Mouse (Mus musculus): ENCODE data around the gene Zdhhc1. TPM values are rescaled to one million over a fixed set of nuclear protein-coding genes. Genes with fewer than 3 reads are reported as not detected.

Zdhhc1 gene
- 19.0 and 19.7 TPM in 2 replicates for polyA plus RNA-seq (2014; fragmentation: Nextera tagmentation; extraction: Ambion mirVana)

DNA sequence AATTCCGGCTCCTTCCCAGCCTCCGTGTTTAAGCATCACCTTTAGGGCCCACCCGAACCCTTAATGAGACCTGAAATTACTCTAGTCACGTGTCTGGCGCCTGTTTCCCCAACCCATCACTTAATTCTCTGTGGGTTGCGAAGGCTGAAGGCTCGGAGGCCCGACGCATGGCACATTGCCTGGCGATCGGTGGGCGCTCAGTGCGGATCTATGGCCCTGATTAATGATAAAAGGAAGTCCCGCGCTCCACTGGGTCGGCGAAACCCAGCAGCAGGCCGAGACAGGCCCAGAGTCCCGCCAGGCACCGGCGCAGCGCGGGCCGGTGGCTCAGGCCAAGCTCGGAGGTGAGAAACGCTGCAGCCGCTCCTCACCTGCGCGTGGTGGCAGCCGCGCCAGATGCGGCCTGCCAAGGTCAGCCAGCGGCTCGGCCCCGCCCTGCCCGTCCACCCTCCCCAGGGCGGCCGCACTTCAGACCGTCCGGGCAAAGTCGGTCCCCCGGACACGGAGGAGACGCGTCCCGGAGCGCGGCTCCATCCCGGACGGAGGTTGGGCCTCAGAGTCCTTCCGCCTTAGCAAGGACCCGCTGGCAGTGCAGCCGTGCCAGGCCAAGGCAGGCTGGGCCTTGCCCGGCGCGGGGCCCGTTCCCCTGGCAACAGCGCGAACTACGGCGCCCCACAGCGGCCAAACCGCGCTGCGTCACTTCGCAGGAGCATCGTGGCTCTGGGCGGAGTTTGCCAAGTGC, at the start of gene Zdhhc1:
TSS of gene Zdhhc1 (minus strand) at position 464 of the 742 bp plus-strand sequence.
- DNase-seq (ENCODE audit: low spot score) (peak; percentile 94), ATAC-seq (ENCODE audit: low FRiP score) (peak; percentile 93)
- Histone ChIP-seq H3K9ac (ENCODE audit: low read depth, low read length) (peak within 1 kb of the TSS; percentile 85), H3K4me2 (replicated peaks; ENCODE audit: low read depth, low read length) (peak within 1 kb of the TSS; percentile 94), H3K27ac (ENCODE audit: low read depth, low read length) (peak within 1 kb of the TSS; percentile 43; the same call in 1 of the 2 replicates), H3K4me1 (replicated peaks; ENCODE audit: control insufficient read depth, insufficient read depth, low read length) (peaks cover 4% of the 10 kb centered on the region; the same call in 1 of the 2 replicates), H3K9me3 (ENCODE audit: control insufficient read depth, low read length) (no peaks in the 10 kb centered on the region), H3K36me3 (ENCODE audit: control insufficient read depth, insufficient read depth, low read length) (no peaks in the 10 kb centered on the region), H3K4me3 (ENCODE audit: low read depth, low read length) (peak within 1 kb of the TSS; percentile 88), H3K27me3 (ENCODE audit: control insufficient read depth, insufficient read depth, low read length) (no peaks in the 10 kb centered on the region)
- WGBS, result under 1% methylated on average over 58 of the region's 68 CpGs

- H3K36me3 ChIP-seq (ENCODE audit: control insufficient read depth, insufficient read depth, low read length), result no peaks in the 10 kb centered on the region
- no peak overlapping the region for H3K9ac ChIP-seq (ENCODE audit: low read depth, low read length)
- no peak overlapping the region for H3K27ac ChIP-seq (ENCODE audit: low read depth, low read length)
- ATAC-seq (ENCODE audit: low FRiP score) (no peak), DNase-seq (ENCODE audit: low spot score) (no peak)
- no peaks in the 10 kb centered on the region for H3K27me3 ChIP-seq (ENCODE audit: control insufficient read depth, insufficient read depth, low read length)
- WGBS, result 86% methylated on average over 3 of the region's 3 CpGs
- no peak overlapping the region for H3K4me3 ChIP-seq (ENCODE audit: low read depth, low read length)
- no peaks in the 10 kb centered on the region for H3K4me1 ChIP-seq (replicated peaks; ENCODE audit: control insufficient read depth, insufficient read depth, low read length)
- H3K4me2 ChIP-seq (replicated peaks; ENCODE audit: low read depth, low read length), result no peak overlapping the region
- H3K9me3 ChIP-seq (ENCODE audit: control insufficient read depth, low read length), result no peaks in the 10 kb centered on the region
Measured at GRCm38 (mm10) chr8:105545249-105545648, 48.5 kb upstream of the Zdhhc1 start.

GRCm38 (mm10) chr8:105544544-105545205, 48.0 kb upstream of the Zdhhc1 start:
- H3K4me3 ChIP-seq (ENCODE audit: low read depth, low read length), result no peak overlapping the region
- H3K9me3 ChIP-seq (ENCODE audit: control insufficient read depth, low read length), result no peaks in the 10 kb centered on the region
- no peaks in the 10 kb centered on the region for H3K4me1 ChIP-seq (replicated peaks; ENCODE audit: control insufficient read depth, insufficient read depth, low read length)
- WGBS, result 57% methylated on average over 7 of the region's 7 CpGs
- H3K9ac ChIP-seq (ENCODE audit: low read depth, low read length), result no peak overlapping the region
- no peaks in the 10 kb centered on the region for H3K27me3 ChIP-seq (ENCODE audit: control insufficient read depth, insufficient read depth, low read length)
- no peak for DNase-seq (ENCODE audit: low spot score)
- ATAC-seq (ENCODE audit: low FRiP score), result no peak
- no peak overlapping the region for H3K4me2 ChIP-seq (replicated peaks; ENCODE audit: low read depth, low read length)
- no peaks in the 10 kb centered on the region for H3K36me3 ChIP-seq (ENCODE audit: control insufficient read depth, insufficient read depth, low read length)
- H3K27ac ChIP-seq (ENCODE audit: low read depth, low read length), result no peak overlapping the region

DNA sequence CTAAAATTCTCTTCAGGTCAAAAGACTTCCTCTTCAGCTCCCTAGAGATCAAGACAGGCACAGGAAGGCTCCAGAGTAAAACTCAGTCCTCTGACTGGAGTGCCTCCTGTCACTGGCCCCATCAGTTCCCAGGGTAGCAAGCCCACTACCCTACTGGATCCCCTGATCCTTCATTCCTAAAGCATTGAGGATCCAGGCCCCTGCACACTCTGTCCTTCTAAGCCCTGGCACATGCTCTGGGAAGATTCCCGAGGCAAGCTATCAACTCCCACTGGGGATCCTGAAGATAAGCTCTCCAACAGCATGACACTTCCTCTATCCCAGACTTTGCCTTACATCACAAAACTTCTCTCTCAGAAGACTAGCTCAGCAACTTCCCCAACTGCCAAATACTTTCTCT, 47.0 kb upstream of the Zdhhc1 start:
- Histone ChIP-seq H3K9ac (ENCODE audit: low read depth, low read length) (no peak overlapping the region), H3K9me3 (ENCODE audit: control insufficient read depth, low read length) (no peaks in the 10 kb centered on the region), H3K27ac (ENCODE audit: low read depth, low read length) (no peak overlapping the region), H3K4me2 (replicated peaks; ENCODE audit: low read depth, low read length) (no peak overlapping the region), H3K36me3 (ENCODE audit: control insufficient read depth, insufficient read depth, low read length) (no peaks in the 10 kb centered on the region), H3K4me1 (replicated peaks; ENCODE audit: control insufficient read depth, insufficient read depth, low read length) (no peaks in the 10 kb centered on the region), H3K4me3 (ENCODE audit: low read depth, low read length) (no peak overlapping the region), H3K27me3 (ENCODE audit: control insufficient read depth, insufficient read depth, low read length) (no peaks in the 10 kb centered on the region)
- ATAC-seq (ENCODE audit: low FRiP score), result no peak
- 65% methylated on average over 1 of the region's 1 CpGs for WGBS
- no peak for DNase-seq (ENCODE audit: low spot score)

DNA sequence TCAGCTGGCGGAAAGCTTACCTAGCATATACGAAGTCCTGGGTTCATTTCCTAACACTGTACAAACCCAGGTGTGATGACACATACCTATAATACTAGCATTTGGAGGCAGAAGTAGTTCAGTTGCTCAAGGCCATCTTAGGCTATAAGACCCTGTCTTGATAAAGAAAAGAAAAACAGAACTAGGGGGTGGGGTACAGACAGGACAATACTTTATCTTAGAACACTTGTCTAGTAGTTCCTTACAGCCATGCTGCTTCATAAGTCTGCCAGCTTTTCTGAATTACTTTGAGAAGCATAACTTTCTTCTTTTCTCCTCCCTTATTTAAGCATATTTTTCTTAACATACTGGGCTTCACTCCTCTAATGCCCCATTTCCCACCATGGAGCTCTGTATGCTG, 46.1 kb upstream of the Zdhhc1 start:
- Histone ChIP-seq H3K9ac (ENCODE audit: low read depth, low read length) (no peak overlapping the region), H3K27ac (ENCODE audit: low read depth, low read length) (no peak overlapping the region), H3K4me1 (replicated peaks; ENCODE audit: control insufficient read depth, insufficient read depth, low read length) (no peaks in the 10 kb centered on the region), H3K4me2 (replicated peaks; ENCODE audit: low read depth, low read length) (no peak overlapping the region), H3K4me3 (ENCODE audit: low read depth, low read length) (no peak overlapping the region), H3K9me3 (ENCODE audit: control insufficient read depth, low read length) (no peaks in the 10 kb centered on the region), H3K27me3 (ENCODE audit: control insufficient read depth, insufficient read depth, low read length) (no peaks in the 10 kb centered on the region), H3K36me3 (ENCODE audit: control insufficient read depth, insufficient read depth, low read length) (no peaks in the 10 kb centered on the region)
- WGBS, result 95% methylated on average over 2 of the region's 2 CpGs
- ATAC-seq (ENCODE audit: low FRiP score) (no peak), DNase-seq (ENCODE audit: low spot score) (no peak)

GRCm38 (mm10) chr8:105542032-105542656, 45.4 kb upstream of the Zdhhc1 start:
- DNase-seq (ENCODE audit: low spot score), result no peak
- 79% methylated on average over 3 of the region's 3 CpGs for WGBS

GRCm38 (mm10) chr8:105538940-105539339, 42.2 kb upstream of the Zdhhc1 start:
- 83% methylated on average over 4 of the region's 4 CpGs for WGBS
- DNase-seq (ENCODE audit: low spot score) (no peak), ATAC-seq (ENCODE audit: low FRiP score) (no peak)
- Histone ChIP-seq H3K27me3 (ENCODE audit: control insufficient read depth, insufficient read depth, low read length) (no peaks in the 10 kb centered on the region), H3K4me1 (replicated peaks; ENCODE audit: control insufficient read depth, insufficient read depth, low read length) (no peaks in the 10 kb centered on the region), H3K4me2 (replicated peaks; ENCODE audit: low read depth, low read length) (no peak overlapping the region), H3K27ac (ENCODE audit: low read depth, low read length) (no peak overlapping the region), H3K9ac (ENCODE audit: low read depth, low read length) (no peak overlapping the region), H3K9me3 (ENCODE audit: control insufficient read depth, low read length) (no peaks in the 10 kb centered on the region), H3K36me3 (ENCODE audit: control insufficient read depth, insufficient read depth, low read length) (no peaks in the 10 kb centered on the region), H3K4me3 (ENCODE audit: low read depth, low read length) (no peak overlapping the region; the same call in 1 of the 2 replicates)

More at GRCm38 (mm10) chr8:105542032-105542656, 45.4 kb upstream of the Zdhhc1 start:
- Histone ChIP-seq H3K27me3 (ENCODE audit: control insufficient read depth, insufficient read depth, low read length) (no peaks in the 10 kb centered on the region), H3K4me3 (ENCODE audit: low read depth, low read length) (no peak overlapping the region), H3K9me3 (ENCODE audit: control insufficient read depth, low read length) (no peaks in the 10 kb centered on the region), H3K27ac (ENCODE audit: low read depth, low read length) (no peak overlapping the region), H3K4me2 (replicated peaks; ENCODE audit: low read depth, low read length) (no peak overlapping the region), H3K9ac (ENCODE audit: low read depth, low read length) (no peak overlapping the region), H3K4me1 (replicated peaks; ENCODE audit: control insufficient read depth, insufficient read depth, low read length) (no peaks in the 10 kb centered on the region), H3K36me3 (ENCODE audit: control insufficient read depth, insufficient read depth, low read length) (no peaks in the 10 kb centered on the region)
- no peak for ATAC-seq (ENCODE audit: low FRiP score)

DNA sequence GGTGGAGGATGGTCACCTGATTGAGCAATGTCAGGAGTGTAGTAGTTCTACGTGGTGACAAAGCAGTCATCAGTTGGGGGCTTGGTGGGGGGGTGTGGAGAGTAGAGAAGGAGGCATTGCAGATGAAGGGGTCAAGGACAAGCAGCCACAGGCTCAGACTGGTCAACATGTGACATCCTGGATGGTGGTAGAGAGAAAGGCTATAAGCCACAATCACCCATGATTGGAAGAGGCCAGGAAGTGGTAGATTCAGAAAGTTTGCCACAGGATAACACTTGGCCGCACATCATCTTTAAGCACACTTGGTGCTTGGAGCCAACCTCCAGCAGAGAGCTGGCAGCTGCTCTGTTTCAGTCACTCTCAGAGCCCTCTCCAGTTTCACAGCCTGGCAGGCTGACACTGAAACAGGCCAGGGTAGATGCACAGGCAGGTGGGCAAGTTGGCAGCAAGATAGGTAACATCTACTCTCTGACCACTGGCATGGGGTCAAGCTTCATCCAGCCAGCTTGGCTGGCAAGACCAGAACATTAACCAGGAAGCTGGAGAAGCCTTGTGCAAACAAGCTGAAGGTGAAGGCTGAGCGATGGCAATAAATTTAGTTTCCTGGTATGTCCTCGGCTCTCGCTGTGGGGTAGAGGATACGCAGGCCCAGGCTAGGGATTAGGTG, 40.4 kb upstream of the Zdhhc1 start:
- ATAC-seq (ENCODE audit: low FRiP score) (no peak), DNase-seq (ENCODE audit: low spot score) (no peak)
- no peaks in the 10 kb centered on the region for H3K36me3 ChIP-seq (ENCODE audit: control insufficient read depth, insufficient read depth, low read length)
- no peak overlapping the region for H3K9ac ChIP-seq (ENCODE audit: low read depth, low read length)
- H3K9me3 ChIP-seq (ENCODE audit: control insufficient read depth, low read length), result no peaks in the 10 kb centered on the region
- no peaks in the 10 kb centered on the region for H3K4me1 ChIP-seq (replicated peaks; ENCODE audit: control insufficient read depth, insufficient read depth, low read length)
- no peaks in the 10 kb centered on the region for H3K27me3 ChIP-seq (ENCODE audit: control insufficient read depth, insufficient read depth, low read length)
- 95% methylated on average over 6 of the region's 6 CpGs for WGBS
- no peak overlapping the region for H3K4me2 ChIP-seq (replicated peaks; ENCODE audit: low read depth, low read length)
- no peak overlapping the region for H3K4me3 ChIP-seq (ENCODE audit: low read depth, low read length)
- H3K27ac ChIP-seq (ENCODE audit: low read depth, low read length), result no peak overlapping the region
